Mouse (Mus musculus) heart, postnatal 10 days (tissue): ENCODE measurements at regions not wholly inside any gene's neighbourhood (a gene's known extent, or its start where the extent isn't known, plus 50 kb on each side); places are given as distances from the start of the nearest gene placed in this dataset.

Experiments
- DNase-seq, 2 experiments: peaks; one replicate each; pipeline ENCODE4 v3.0.0; 2021
- intact Hi-C: fragments of 180-260 bp; cut with DNase I; formaldehyde crosslinking; loops from one replicate; pipeline ENCODE4 v1.15.1; 2025

GRCm38 (mm10) chr8:12214205-12215019 is 64.2 kb upstream of the A230072I06Rik start:
- DNase-seq = no peak
- intact Hi-C loops = no loop called here

DNA sequence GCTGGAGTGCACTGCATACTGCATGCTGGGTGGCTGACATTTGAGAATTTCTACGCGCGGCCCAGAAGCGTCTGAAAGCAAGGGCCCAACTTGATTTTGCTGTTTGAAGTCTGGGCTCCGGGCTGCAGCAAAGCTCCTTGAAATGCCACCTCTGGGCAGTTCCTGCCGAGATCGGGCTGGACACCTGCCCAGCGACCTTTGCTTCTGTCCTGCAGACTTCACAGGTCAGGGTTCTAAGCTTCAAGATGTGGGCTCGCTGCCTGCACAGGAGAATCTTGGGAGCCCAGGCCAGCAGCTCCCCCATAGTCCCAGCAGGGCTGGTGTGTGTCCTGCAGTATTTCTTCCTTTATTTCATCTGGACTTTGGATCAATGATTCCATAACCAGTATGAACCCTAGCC is 57.1 kb upstream of the A230072I06Rik start:
- intact Hi-C loops = no loop called here
- no peak for DNase-seq

DNA sequence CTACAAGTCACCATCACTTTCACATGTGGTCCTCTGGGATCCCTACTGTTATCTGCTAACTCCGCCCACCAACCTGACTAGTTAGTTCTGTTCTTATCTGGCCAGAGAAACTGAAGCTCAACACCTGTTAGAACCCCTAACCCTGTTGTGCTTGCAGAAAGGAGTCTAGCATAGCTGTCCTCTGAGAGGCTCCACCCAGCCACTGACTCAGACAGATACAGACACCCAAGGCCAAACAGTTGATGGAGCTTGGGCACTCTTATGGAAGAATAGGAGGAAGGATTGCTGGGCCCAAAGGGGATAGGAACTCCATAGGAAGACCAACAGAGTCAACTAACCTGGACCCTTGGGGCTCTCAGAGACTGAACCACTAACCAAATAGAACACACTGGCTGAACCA is 55.2 kb upstream of the A230072I06Rik start:
- intact Hi-C loops = no loop called here
- no peak for DNase-seq
